Mouse (Mus musculus) T-helper 17 cell (primary cell): ENCODE measurements around the gene Il17rd.

Source experiments
- in situ Hi-C, 2 experiments: fragments of 300-600 bp; cut with MboI, MseI; formaldehyde crosslinking; loops; 1 replicate in 1 of 2; 2 replicates in 1 of 2; pipeline ENCODE4 v1.15.1; 2025; ENCODE audit warnings: high pct_unique_total_duplicates in 2 of 2

The Il17rd gene

GRCm38 (mm10) chr14:27038783-27039182 lies at the start of gene Il17rd:
Gene Il17rd (plus strand): TSS chr14:27038941.
- in situ Hi-C loops: no loop called here

- in situ Hi-C loops: no loop called here
Measured at GRCm38 (mm10) chr14:26991622-26992021, 47.1 kb upstream of the Il17rd start.

GRCm38 (mm10) chr14:26993427-26993826 lies 45.3 kb upstream of the Il17rd start:
- in situ Hi-C loops: no loop called here

- in situ Hi-C loops: no loop called here
Measured at GRCm38 (mm10) chr14:26994211-26994741, 44.5 kb upstream of the Il17rd start, which contains the start of gene Hesx1. Gene Hesx1 (plus strand): TSS chr14:26994416.

GRCm38 (mm10) chr14:26996257-26996656 lies 42.5 kb upstream of the Il17rd start:
- in situ Hi-C loops: no loop called here

- in situ Hi-C loops: no loop called here
Measured at GRCm38 (mm10) chr14:27000386-27000785, 38.4 kb upstream of the Il17rd start.

- in situ Hi-C loops: no loop called here
Measured at GRCm38 (mm10) chr14:27004906-27005305, 33.8 kb upstream of the Il17rd start.

- in situ Hi-C loops: no loop called here
Measured at GRCm38 (mm10) chr14:27005937-27006336, 32.8 kb upstream of the Il17rd start.

- in situ Hi-C loops: no loop called here
Measured at GRCm38 (mm10) chr14:27011561-27011960, 27.2 kb upstream of the Il17rd start.

GRCm38 (mm10) chr14:27013658-27014057 lies 25.1 kb upstream of the Il17rd start:
- in situ Hi-C loops: no loop called here

- in situ Hi-C loops: no loop called here
Measured at GRCm38 (mm10) chr14:27017936-27018335, 20.8 kb upstream of the Il17rd start.

- in situ Hi-C loops: loop anchor here in 1 of 2 experiments (5.0 kb wide), 3 partner anchors 33 to 333 kb away; no protein-coding TSS in a partner anchor
Measured at GRCm38 (mm10) chr14:27019850-27020249, 18.9 kb upstream of the Il17rd start.

GRCm38 (mm10) chr14:27022876-27023275 lies 15.9 kb upstream of the Il17rd start:
- in situ Hi-C loops: loop anchor here in 1 of 2 experiments (5.0 kb wide), 3 partner anchors 36 to 336 kb away; no protein-coding TSS in a partner anchor

- in situ Hi-C loops: loop anchor here in 1 of 2 experiments (5.0 kb wide), 3 partner anchors 37 to 337 kb away; no protein-coding TSS in a partner anchor
Measured at GRCm38 (mm10) chr14:27024664-27025063, 14.1 kb upstream of the Il17rd start.

- in situ Hi-C loops: no loop called here
Measured at GRCm38 (mm10) chr14:27029771-27030173, 9.0 kb upstream of the Il17rd start.

- in situ Hi-C loops: no loop called here
Measured at GRCm38 (mm10) chr14:27031142-27031541, 7.6 kb upstream of the Il17rd start.

GRCm38 (mm10) chr14:27037513-27037912 lies 1.2 kb upstream of the Il17rd start:
- in situ Hi-C loops: no loop called here

- in situ Hi-C loops: no loop called here
Measured at GRCm38 (mm10) chr14:27039281-27040248, 824 bp downstream of the Il17rd start.

GRCm38 (mm10) chr14:27040451-27040850 lies 1.7 kb downstream of the Il17rd start:
- in situ Hi-C loops: no loop called here

GRCm38 (mm10) chr14:27042280-27042983 lies 3.7 kb downstream of the Il17rd start:
- in situ Hi-C loops: no loop called here

- in situ Hi-C loops: no loop called here
Measured at GRCm38 (mm10) chr14:27043416-27043815, 4.7 kb downstream of the Il17rd start.
